Mouse (Mus musculus): ENCODE data around the gene Galnt16.

- TF ChIP-seq CTCF (IDR thresholded peaks at IDR 0.05; ENCODE audit: low read depth, low read length) (no peak), GATA2 (IDR thresholded peaks at IDR 0.05; ENCODE audit: borderline replicate concordance, low read depth, low read length) (no peak), GATA1 (IDR thresholded peaks at IDR 0.05; ENCODE audit: borderline replicate concordance, low read length) (no peak)
Measured at GRCm38 (mm10) chr12:80608576-80608975, 90.5 kb downstream of the Galnt16 start.

Data from G1E (cell line).